Comparison of ENCODE assay signal across 17 mouse cellular contexts in the genomic region with DNA sequence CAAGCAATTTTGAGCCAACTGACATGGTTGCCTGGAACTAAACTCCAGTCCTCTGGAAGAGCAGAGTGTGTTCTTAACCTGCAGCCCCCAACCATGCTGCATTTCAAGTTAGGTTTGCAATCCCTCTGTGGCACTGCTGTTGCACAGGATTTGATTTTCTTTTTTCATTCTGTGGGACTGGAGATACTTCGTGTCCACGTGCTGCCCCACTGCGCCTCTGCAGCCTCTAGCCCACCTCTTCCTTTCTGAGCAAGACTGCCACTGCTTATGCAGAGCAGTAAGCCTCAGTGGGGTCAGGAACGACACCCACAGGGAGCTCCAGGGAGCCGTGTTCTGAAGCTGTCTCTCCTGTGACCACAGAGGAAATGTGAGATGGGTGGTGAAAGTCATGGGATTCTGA.
"Had no signal": no experiment of that assay in that cellular context is flagged by ENCODE, and none has a peak within 500 bp of the region (broad histone marks: within the 10 kb centered on the region; RNA-seq: fewer than 3 reads in every experiment).

No protein-coding gene starts in this region.

- H3K27ac ChIP-seq: lung, embryonic 15.5 days; macrophage; midbrain, embryonic 12.5 days; neural tube, embryonic 12.5 days; stomach, embryonic 15.5 days; stomach, postnatal 0 days had no signal

- H3K4me2 ChIP-seq: lung, embryonic 15.5 days; midbrain, embryonic 12.5 days; neural tube, embryonic 12.5 days; stomach, embryonic 15.5 days had no signal

- H3K9ac ChIP-seq: liver, postnatal 0 days; lung, embryonic 15.5 days; midbrain, embryonic 12.5 days; neural tube, embryonic 12.5 days; stomach, embryonic 15.5 days had no signal

- ATAC-seq: liver, postnatal 0 days; lung, postnatal 0 days had no signal

- H3K9me3 ChIP-seq: lung, embryonic 15.5 days; megakaryocyte, embryonic 14.5 days; midbrain, embryonic 12.5 days; neural tube, embryonic 12.5 days; stomach, embryonic 15.5 days had no signal

- H3K4me1 ChIP-seq: lung, embryonic 15.5 days; midbrain, embryonic 12.5 days; neural tube, embryonic 12.5 days; stomach, embryonic 15.5 days had no signal

- H3K36me3 ChIP-seq: lung, embryonic 15.5 days; midbrain, embryonic 12.5 days; neural tube, embryonic 12.5 days; stomach, embryonic 15.5 days had no signal

- DNase-seq: liver, postnatal 0 days; lung, adult 2 months; lung, postnatal 14 days; lung, postnatal 36 days; midbrain, embryonic 14.5 days; right cerebral cortex, postnatal 14 days; thymus, adult 2 months; thymus, postnatal 25 days; thymus, postnatal 4 days had no signal

- H3K27me3 ChIP-seq: lung, embryonic 15.5 days; midbrain, embryonic 12.5 days; neural tube, embryonic 12.5 days; stomach, embryonic 15.5 days had no signal

- H3K4me3 ChIP-seq: lung, embryonic 15.5 days; megakaryocyte, embryonic 14.5 days; midbrain, embryonic 12.5 days; neural tube, embryonic 12.5 days; stomach, embryonic 15.5 days had no signal
